Mouse (Mus musculus) inflammation-experienced regulatory T-cells (primary cell): Measurements from ENCODE around the gene Rassf4. TPM values are rescaled to one million over a fixed set of nuclear protein-coding genes. Genes with fewer than 3 reads are reported as not detected.

Experiments
- polyA plus RNA-seq, 2 experiments: library from polyadenylated mRNA; unstranded; fragments of 100-300 nt; shearing (Covaris generic); gene quantifications; one replicate each; pipeline ENCODE4 v1.2.1; 2017

Rassf4 gene
- 1 to 10 TPM; 3.0 to 5.0 TPM for polyA plus RNA-seq

DNA sequence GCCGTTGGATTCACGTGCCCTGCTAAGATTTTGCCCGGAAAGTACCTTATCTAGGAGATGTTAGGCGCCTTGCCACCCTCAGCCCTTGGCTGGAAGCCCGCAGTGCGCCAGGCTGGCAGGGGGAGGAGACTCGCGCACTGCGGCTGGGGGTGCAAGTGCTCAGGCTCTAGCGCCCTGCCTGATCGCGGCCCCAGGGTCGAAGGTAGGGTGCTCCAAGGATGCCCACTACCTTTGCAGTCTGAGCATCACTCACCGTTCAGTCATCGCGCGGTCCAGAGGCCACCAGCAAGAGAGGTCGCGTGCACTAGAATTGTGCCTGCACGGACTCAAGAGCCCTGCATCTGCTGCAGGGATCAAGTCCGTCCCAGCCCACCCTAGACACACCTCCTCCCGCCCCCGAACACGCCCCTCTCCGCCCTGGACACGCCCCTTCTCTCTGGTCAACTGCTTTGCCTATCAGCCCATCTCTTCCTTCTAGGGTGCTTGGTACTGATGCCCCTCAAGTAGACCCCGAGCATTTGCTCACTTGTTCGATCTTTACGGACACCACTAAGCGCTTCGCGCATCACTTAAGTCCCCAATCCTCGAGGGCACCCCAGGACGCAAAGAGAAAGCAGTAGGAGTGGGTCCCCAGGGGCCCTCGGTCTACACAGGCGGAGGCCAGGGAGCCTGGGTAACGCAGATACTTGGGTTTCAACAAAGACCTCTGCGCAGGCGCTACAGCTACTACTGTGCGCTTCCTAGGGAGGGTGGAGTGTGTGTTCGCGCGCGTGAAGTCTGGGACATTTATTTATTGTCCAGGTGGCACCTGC lies at the start of gene Rassf4:
Gene Rassf4 (minus strand): TSS at position 482 of the 812 bp plus-strand sequence.

DNA sequence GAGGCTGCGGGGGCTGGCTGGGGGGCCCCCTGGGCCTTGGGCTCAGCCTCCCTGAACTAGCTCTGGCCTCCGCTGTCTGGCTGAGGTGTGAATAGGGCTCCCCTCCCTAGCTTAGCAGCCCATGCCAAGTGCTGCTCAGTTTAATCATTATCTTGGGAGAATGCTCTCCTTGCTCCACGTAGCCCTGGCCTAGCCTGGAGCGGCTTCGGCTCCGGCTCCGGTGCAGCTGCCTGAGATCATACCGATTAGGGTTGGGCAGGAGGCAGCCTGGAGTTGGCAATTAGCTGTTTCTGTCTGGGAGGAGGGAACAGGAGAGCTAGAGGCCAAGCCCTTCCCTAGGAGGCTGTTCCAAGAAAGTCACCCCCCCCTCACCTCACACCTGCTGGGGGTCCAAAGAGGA lies 42.9 kb upstream of the Rassf4 start, which contains the start of gene Tmem72:
Gene Tmem72 (minus strand): TSS at position 248 of the 400 bp plus-strand sequence.

DNA sequence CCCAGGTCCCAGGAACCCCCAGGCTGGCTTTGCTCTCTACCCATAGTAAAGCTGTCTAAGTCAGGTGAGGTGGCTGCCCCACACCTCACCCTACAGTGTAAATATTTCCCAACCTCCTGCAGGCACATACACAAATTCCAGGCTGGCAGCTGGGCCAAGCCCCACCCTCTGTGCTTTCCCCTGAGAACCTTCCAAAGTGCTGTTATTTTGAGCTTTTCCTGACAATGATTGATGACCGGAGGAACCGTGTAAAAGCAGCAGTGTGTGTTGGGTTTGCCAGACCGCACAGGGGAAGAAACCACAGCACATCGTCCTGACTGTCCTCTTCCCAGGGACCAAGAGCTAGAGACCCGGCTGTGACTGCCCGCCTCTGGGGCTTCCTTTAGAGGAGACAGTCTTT lies 23.3 kb downstream of the Rassf4 start, which contains the start of gene Depp1:
Gene Depp1 (plus strand): TSS at position 204 of the 400 bp plus-strand sequence.

GRCm38 (mm10) chr6:116628539-116629171 lies 45.1 kb downstream of the Rassf4 start, which contains the start of gene Zfp422:
TSS of gene Zfp422 (minus strand) at chr6:116628999.

DNA sequence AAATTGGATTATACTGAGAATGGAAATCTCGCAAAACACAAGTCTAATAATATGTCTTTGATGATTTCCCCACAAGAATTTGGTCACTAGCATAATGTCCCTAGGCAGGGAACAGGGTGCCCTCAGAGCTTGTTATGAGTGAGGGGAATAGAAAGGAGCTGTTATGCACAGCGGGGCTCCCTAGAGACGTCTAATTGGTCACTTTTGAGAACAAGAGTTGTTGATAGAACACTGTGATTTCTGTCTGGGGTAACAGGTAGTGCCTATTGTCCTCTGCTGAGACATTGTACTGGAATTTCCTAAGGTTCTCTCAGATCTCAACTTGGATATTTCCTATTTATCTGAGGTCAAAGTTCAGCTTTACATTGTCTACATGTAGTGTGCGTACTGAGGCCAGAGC lies 89.7 kb downstream of the Rassf4 start, which contains the start of gene Olfr215:
Gene Olfr215 (minus strand): TSS at position 101 of the 400 bp plus-strand sequence.

Other genes with a start within 250 kb of the Rassf4 start
- gene Alox5, start 212.8 kb downstream of the Rassf4 start, polyA plus RNA-seq, result 1 to 10 TPM in 1 of 2 experiments, under 1 TPM in 1; 0.11 to 1.5 TPM
- not detected for gene Olfr211, start 184.9 kb downstream of the Rassf4 start, polyA plus RNA-seq
- under 1 TPM; 0.19 to 0.38 TPM for gene Olfr212, start 167.4 kb downstream of the Rassf4 start, polyA plus RNA-seq
- not detected for gene Olfr213, start 135.5 kb downstream of the Rassf4 start, polyA plus RNA-seq
- gene Gm5580, start 122.8 kb downstream of the Rassf4 start, polyA plus RNA-seq, result under 1 TPM; 0.26 to 0.35 TPM
- gene Olfr214, start 119.7 kb downstream of the Rassf4 start, polyA plus RNA-seq, result under 1 TPM in 1 of 2 experiments, not detected in 1; 0.65 TPM
- under 1 TPM in 1 of 2 experiments, not detected in 1; 0.40 TPM for gene Olfr215, start 89.8 kb downstream of the Rassf4 start, polyA plus RNA-seq
- gene Zfp422, start 45.0 kb downstream of the Rassf4 start, polyA plus RNA-seq, result 10 to 100 TPM; 23.9 to 32.9 TPM
- gene Depp1, start 23.3 kb downstream of the Rassf4 start, polyA plus RNA-seq, result not detected
- gene Tmem72, start 43.0 kb upstream of the Rassf4 start, polyA plus RNA-seq, result under 1 TPM; 0.02 to 0.17 TPM